In genomic region chr4:95772663-95773062, GRCm38 (mm10) we compare ENCODE assay signal across 18 mouse cellular contexts.
DNase-seq lines count a peak whose midpoint lies in the region; ATAC-seq lines count a peak whose summit lies in the region.
"Had no signal": no experiment of that assay in that cellular context is flagged by ENCODE, and none has a peak within 500 bp of the region (broad histone marks: within the 10 kb centered on the region; RNA-seq: fewer than 3 reads in every experiment).

No protein-coding gene starts in this region.

- no peaks in the 10 kb centered on the region for H3K36me3 ChIP-seq in midbrain, embryonic 11.5 days (ENCODE audit: control insufficient read depth, insufficient read depth, low read length)
- no peaks in the 10 kb centered on the region for H3K36me3 ChIP-seq in midbrain, embryonic 16.5 days (ENCODE audit: control insufficient read depth, insufficient read depth, low read length)
- H3K36me3 ChIP-seq in intestine, embryonic 16.5 days (ENCODE audit: control insufficient read depth, insufficient read depth, low read length) = no peaks in the 10 kb centered on the region
- H3K36me3 ChIP-seq: embryonic facial prominence, embryonic 13.5 days; hindbrain, embryonic 15.5 days; limb, embryonic 12.5 days had no signal

- no peak overlapping the region for H3K27ac ChIP-seq in midbrain, embryonic 11.5 days (ENCODE audit: low read depth, low read length)
- no peak overlapping the region for H3K27ac ChIP-seq in midbrain, embryonic 16.5 days (ENCODE audit: low read length)
- peak overlapping the region; percentile 60; the same call in 1 of the 2 replicates for H3K27ac ChIP-seq in intestine, embryonic 16.5 days (ENCODE audit: low read length)
- H3K27ac ChIP-seq: embryonic facial prominence, embryonic 13.5 days; hindbrain, embryonic 15.5 days; left cerebral cortex, adult 2 months; limb, embryonic 12.5 days; stomach, postnatal 0 days had no signal

- H3K4me1 ChIP-seq in midbrain, embryonic 11.5 days (ENCODE audit: control insufficient read depth, insufficient read depth, low read length) = peaks cover 8% of the 10 kb centered on the region
- no peaks in the 10 kb centered on the region for H3K4me1 ChIP-seq in midbrain, embryonic 16.5 days (ENCODE audit: control insufficient read depth, insufficient read depth, low read length)
- H3K4me1 ChIP-seq in intestine, embryonic 16.5 days (ENCODE audit: control insufficient read depth, insufficient read depth, low read length) = peaks cover 5% of the 10 kb centered on the region; the same call in 1 of the 2 replicates
- H3K4me1 ChIP-seq: hindbrain, embryonic 15.5 days had no signal

- DNase-seq in midbrain, embryonic 11.5 days (ENCODE audit: low spot score, missing footprints) = peak; percentile 84
- peak; percentile 40 for DNase-seq in kidney, postnatal 10 days
- DNase-seq in cerebellum, adult 9-10 months = no peak
- no peak for DNase-seq in cerebellum, postnatal 10 days
- DNase-seq in cerebellum, adult 8-10 months = no peak
- DNase-seq: adrenal gland, postnatal 25 days; cerebellum, postnatal 14 days; gastrocnemius, postnatal 25 days; heart, postnatal 10 days; liver, postnatal 0 days; lung, postnatal 14 days had no signal

- peak; percentile 63 for ATAC-seq in midbrain, embryonic 11.5 days (ENCODE audit: low FRiP score)
- no peak for ATAC-seq in midbrain, embryonic 16.5 days
- no peak for ATAC-seq in intestine, embryonic 16.5 days
- ATAC-seq: liver, postnatal 0 days had no signal

- H3K9ac ChIP-seq in midbrain, embryonic 11.5 days (ENCODE audit: low read length) = no peak overlapping the region
- H3K9ac ChIP-seq in midbrain, embryonic 16.5 days (ENCODE audit: low read depth, low read length) = no peak overlapping the region
- no peak overlapping the region for H3K9ac ChIP-seq in intestine, embryonic 16.5 days (ENCODE audit: low read depth, low read length)
- H3K9ac ChIP-seq: embryonic facial prominence, embryonic 13.5 days; hindbrain, embryonic 15.5 days; limb, embryonic 12.5 days; liver, postnatal 0 days had no signal

- H3K27me3 ChIP-seq in midbrain, embryonic 11.5 days (ENCODE audit: control insufficient read depth, insufficient read depth, low read length) = no peaks in the 10 kb centered on the region
- no peaks in the 10 kb centered on the region for H3K27me3 ChIP-seq in midbrain, embryonic 16.5 days (ENCODE audit: control insufficient read depth, insufficient read depth, low read depth, low read length)
- no peaks in the 10 kb centered on the region for H3K27me3 ChIP-seq in intestine, embryonic 16.5 days (replicated peaks; ENCODE audit: control insufficient read depth, insufficient read depth, low read length)
- H3K27me3 ChIP-seq: embryonic facial prominence, embryonic 13.5 days; hindbrain, embryonic 15.5 days; limb, embryonic 12.5 days had no signal

- no peak overlapping the region for H3K4me3 ChIP-seq in midbrain, embryonic 11.5 days (ENCODE audit: low read depth, low read length)
- no peak overlapping the region for H3K4me3 ChIP-seq in midbrain, embryonic 16.5 days (ENCODE audit: low read depth, low read length)
- H3K4me3 ChIP-seq in intestine, embryonic 16.5 days (ENCODE audit: low read length) = no peak overlapping the region
- H3K4me3 ChIP-seq: embryonic facial prominence, embryonic 13.5 days; hindbrain, embryonic 15.5 days; left cerebral cortex, adult 2 months; limb, embryonic 12.5 days had no signal

- H3K4me2 ChIP-seq in midbrain, embryonic 11.5 days = no peak overlapping the region
- H3K4me2 ChIP-seq in midbrain, embryonic 16.5 days (ENCODE audit: low read length) = no peak overlapping the region
- no peak overlapping the region for H3K4me2 ChIP-seq in intestine, embryonic 16.5 days (ENCODE audit: low read depth, low read length)
- H3K4me2 ChIP-seq: embryonic facial prominence, embryonic 13.5 days; hindbrain, embryonic 15.5 days; limb, embryonic 12.5 days had no signal

- WGBS in midbrain, embryonic 11.5 days = 8% methylated on average over 3 of the region's 3 CpGs
- WGBS in midbrain, embryonic 16.5 days = 19% methylated on average over 3 of the region's 3 CpGs
- WGBS in intestine, embryonic 16.5 days = 57% methylated on average over 3 of the region's 3 CpGs

- H3K9me3 ChIP-seq in midbrain, embryonic 11.5 days (ENCODE audit: control insufficient read depth, low read length) = no peaks in the 10 kb centered on the region
- no peaks in the 10 kb centered on the region for H3K9me3 ChIP-seq in midbrain, embryonic 16.5 days (replicated peaks; ENCODE audit: control insufficient read depth, low read length, poor library complexity, severe bottlenecking)
- H3K9me3 ChIP-seq in intestine, embryonic 16.5 days (ENCODE audit: control insufficient read depth, low read length) = no peaks in the 10 kb centered on the region
- H3K9me3 ChIP-seq: embryonic facial prominence, embryonic 13.5 days; hindbrain, embryonic 15.5 days; limb, embryonic 12.5 days had no signal

Comparison
In these comparisons a context has a peak if more than half of its experiments do, and no peak if none do; other contexts are left out.
1. DNase-seq: peak in midbrain, embryonic 11.5 days (single experiment) and kidney, postnatal 10 days (single experiment); none in cerebellum, adult 9-10 months (single experiment), cerebellum, postnatal 10 days (0 of 2) and cerebellum, adult 8-10 months (single experiment).